Mouse (Mus musculus): ENCODE results near the gene Tmem145.
"Not testable (repeated sequence)": the region's sequence is repeated elsewhere in the genome, so short reads cannot be mapped to it uniquely, and the experiment has no call there.

Tmem145 gene

DNA sequence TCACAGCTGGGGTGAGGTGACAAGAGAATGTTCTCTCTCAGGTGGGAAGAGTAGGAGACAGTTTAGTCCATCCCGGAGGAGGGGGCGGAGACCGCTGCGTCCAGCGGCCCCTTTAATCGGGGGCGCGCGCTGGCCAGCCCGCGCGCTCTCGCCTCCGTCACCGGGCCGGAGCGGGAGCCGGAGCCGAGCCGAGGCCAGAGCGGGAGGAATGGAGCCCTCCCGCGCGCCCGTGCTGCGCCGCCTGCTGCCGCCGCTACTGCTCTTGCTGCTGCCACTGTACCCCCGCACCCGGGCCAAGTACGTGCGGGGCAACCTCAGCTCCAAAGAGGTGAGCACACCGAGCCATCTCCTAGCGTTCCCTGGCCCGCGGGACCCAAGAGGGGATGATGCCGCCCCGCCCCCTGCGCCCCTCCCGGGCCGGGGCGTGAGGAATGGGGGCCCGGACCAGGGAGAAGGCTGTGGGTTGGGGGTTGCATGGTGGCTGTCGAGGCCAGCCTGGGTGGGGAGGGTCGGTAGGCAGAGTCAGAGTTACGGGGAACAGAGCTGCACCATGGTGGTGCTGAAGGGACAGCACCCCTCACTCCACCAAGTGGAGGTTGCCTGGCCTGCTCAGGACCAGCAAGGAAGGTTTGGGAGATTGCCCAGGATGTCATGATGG lies at the start of gene Tmem145:
Gene Tmem145 (plus strand): TSS at position 151 of the 658 bp plus-strand sequence.
- in situ Hi-C loops (cut with MboI; ENCODE audit: low sequenced_read_pairs), result no loop called here

GRCm38 (mm10) chr7:25261896-25262295 lies 44.0 kb upstream of the Tmem145 start:
- in situ Hi-C loops (cut with MboI; ENCODE audit: low sequenced_read_pairs), result no loop called here

DNA sequence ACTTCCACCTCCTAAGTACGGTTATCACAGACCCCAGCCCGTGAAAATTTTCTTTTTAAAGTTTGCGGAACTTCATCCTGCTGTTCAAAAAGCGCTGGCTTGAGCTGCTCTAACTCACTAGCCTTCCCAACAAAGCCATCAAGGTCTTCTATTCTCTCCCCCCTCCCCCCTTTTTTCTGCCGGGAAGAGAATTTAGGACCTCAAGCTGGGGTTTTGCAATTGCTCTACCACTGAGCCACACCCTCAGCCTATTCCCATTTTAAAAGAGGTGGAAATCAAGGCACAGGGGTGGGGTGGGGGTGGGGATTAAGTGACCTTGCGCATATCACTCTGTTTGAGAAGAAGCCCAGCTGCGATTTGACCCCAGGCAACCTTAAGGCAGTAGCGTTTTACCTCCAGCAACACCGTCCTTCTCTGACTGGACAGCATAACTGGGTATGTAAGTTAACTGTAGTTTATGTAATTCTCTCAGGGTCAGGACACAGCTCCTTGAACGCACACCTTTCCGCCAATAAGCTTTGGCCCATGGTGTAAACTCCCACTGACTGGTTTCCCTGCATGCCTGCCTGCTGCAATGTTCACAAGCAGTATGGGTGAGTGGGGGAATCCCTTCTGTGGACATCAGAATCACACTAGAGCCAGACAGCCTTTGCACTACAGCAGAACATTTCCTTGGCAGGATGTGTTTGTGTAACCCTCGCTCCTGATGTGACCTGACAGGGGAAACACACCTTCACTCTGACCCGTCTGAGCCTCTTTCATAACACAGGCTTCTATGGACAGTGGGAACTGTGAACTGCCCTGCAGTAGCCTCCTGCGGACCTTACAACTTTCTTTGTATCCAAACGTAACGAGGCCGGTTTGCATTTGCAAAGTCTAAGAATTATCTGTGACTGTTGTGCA lies 41.7 kb upstream of the Tmem145 start:
- in situ Hi-C loops (cut with MboI; ENCODE audit: low sequenced_read_pairs), result no loop called here

DNA sequence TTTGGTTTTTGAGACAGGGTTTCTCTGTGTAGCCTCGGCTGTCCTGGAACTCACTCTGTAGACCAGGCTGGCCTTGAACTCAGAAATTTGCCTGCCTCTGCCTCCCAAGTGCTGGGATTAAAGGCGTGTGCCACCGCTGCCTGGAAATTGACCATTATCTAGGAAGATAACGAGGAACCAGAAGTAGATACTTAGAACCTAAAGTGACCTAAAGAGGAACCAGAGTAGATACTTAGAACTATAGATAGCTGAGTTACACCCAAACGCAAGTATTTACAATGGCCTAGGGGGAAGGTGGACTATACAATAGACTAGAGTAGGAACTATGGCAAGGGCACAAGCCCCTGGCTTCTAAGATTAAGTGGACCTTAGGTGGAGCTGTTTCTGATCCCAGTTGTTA lies 40.2 kb upstream of the Tmem145 start:
- in situ Hi-C loops (cut with MboI; ENCODE audit: low sequenced_read_pairs), result not testable (repeated sequence)

DNA sequence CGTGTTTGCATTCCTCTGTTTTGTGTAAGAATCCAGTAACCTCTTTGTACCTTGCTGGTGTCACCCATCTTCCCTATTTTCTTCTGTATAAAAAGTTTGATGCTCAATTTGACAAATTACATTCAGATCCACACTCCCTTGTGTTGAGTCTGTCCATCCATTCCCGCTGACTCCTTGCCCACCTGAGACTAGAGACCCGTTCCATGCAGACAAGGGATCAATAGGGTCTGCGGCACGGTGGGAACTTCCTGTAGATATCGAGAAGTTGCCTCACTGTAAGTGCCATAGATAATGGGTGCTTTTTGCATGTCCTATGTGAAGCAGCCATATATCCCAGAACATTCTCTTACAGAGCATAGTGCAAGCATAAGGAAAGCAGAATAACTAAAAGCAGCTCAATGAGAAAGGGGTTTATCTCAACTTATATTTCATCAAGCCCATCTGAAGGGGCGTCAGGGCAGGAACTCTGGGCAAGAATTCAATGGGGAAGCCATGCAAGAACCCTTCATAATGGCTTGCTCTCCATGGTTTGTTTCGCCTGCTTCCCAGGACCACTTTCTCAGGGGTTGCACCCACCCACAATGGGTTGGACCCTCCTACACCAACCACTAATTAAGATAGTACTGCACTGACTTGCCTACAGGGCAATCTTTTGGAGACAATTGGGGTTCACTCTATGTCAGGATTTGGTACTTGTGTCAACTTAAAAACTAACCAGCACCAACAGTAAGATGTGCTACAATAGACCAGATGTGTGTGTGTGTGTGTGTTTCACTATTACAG lies 39.5 kb upstream of the Tmem145 start:
- in situ Hi-C loops (cut with MboI; ENCODE audit: low sequenced_read_pairs), result no loop called here

- in situ Hi-C loops (cut with MboI; ENCODE audit: low sequenced_read_pairs), result no loop called here
These were observed 38.6 kb upstream of the Tmem145 start, which contains the start of gene Cic for GRCm38 (mm10) chr7:25267301-25267750. Cic (plus strand) TSS chr7:25267704.

DNA sequence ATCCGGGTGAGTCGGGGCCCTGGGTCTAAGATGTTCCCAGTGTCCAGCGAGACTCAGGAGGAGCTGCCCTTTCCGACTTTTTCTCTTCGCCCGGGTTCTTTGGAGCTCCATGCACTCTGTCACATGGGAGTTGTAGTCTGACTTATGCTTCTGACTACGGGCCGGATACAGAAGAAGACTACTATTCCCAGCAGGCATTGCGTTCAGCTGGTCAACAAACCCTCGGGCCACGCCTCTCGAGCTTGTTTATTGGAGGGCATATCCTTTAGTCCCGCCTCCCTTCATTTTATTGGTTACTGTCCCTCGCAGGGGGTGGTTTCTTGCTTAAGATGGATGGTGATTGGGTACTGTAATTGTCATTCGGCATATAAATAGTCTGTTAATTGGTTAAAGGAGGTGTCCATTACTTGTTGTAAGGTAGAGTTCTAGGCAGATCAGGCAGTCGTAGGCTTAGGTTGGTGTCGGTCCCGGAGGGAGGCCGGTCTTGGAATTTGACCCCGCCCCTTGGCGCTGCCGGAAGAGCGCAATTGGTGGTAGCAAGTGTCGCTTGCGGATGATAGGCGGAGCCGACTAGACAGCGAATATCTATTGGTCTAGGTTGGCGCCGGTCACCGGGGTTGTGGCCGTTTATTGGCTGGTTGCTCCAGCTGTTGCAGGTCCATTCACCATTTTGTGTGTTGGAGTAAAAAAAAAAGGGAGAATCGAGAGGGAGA lies 38.0 kb upstream of the Tmem145 start:
- in situ Hi-C loops (cut with MboI; ENCODE audit: low sequenced_read_pairs), result no loop called here

- in situ Hi-C loops (cut with MboI; ENCODE audit: low sequenced_read_pairs), result no loop called here
These were observed 37.3 kb upstream of the Tmem145 start for GRCm38 (mm10) chr7:25268588-25268987.

GRCm38 (mm10) chr7:25269029-25269428 lies 36.9 kb upstream of the Tmem145 start:
- in situ Hi-C loops (cut with MboI; ENCODE audit: low sequenced_read_pairs), result no loop called here

DNA sequence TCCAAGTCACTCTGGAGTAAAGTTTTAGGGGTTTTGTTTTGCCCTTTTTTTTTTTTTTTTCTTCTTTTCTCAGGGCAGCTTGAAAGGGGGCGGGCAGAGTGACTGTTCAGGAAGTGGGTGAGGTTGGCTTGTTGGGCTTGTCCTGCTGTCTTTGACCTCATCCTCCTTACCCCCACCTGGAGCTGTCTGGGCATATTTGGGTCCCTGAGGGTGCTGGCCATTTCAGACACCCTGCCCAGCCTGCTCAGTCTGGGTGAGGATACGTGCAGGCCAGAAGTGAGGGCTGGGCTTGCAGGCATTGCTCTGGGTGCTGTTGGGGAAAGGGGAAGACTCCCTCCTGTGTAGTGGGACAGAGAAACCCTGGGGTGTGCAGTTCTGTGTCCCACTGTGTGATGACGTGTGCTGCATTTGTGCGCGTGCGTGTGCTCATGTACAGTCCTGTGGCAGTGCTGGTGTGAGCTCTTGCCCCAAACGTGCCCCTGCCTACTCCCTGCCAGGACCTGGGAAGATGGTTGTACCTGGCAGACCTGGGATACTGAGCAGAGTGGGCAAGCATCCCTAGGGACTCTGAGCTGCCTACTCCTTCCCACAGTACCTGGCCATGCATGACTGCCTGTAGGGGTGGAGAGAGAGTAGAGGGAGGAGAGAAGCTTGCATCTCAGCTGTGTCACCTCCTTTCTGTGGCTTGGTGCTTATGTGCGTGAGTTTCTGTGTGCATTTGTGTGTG lies 36.2 kb upstream of the Tmem145 start:
- in situ Hi-C loops (cut with MboI; ENCODE audit: low sequenced_read_pairs), result no loop called here

- in situ Hi-C loops (cut with MboI; ENCODE audit: low sequenced_read_pairs), result no loop called here
These were observed 35.0 kb upstream of the Tmem145 start for GRCm38 (mm10) chr7:25270652-25271633.

GRCm38 (mm10) chr7:25271651-25272444 lies 34.1 kb upstream of the Tmem145 start:
- in situ Hi-C loops (cut with MboI; ENCODE audit: low sequenced_read_pairs), result no loop called here

GRCm38 (mm10) chr7:25272445-25273258 lies 33.3 kb upstream of the Tmem145 start:
- in situ Hi-C loops (cut with MboI; ENCODE audit: low sequenced_read_pairs), result no loop called here

GRCm38 (mm10) chr7:25273259-25274241 lies 32.4 kb upstream of the Tmem145 start:
- in situ Hi-C loops (cut with MboI; ENCODE audit: low sequenced_read_pairs), result no loop called here

GRCm38 (mm10) chr7:25274571-25274970 lies 31.3 kb upstream of the Tmem145 start:
- in situ Hi-C loops (cut with MboI; ENCODE audit: low sequenced_read_pairs), result no loop called here

DNA sequence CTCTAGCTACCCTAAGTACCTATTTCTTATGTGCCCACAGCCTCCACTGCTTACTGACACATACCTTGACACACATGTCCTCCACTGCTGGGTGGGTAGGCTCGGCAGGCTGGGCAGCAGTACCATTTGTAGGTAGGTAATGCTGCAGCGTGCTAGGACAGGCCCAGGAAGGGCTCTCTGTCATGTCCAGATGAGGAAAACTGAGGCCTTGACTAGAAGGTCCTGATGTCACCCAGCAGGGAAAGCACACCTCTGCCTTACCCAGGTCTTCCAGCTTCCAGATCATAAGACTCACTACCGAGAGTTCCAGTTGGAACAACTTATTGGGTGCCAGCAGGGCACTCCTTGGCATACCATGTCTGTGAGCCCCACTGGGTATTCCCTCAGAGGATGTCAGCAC lies 30.9 kb upstream of the Tmem145 start:
- in situ Hi-C loops (cut with MboI; ENCODE audit: low sequenced_read_pairs), result loop anchor here (5.0 kb wide), 1 partner anchor 33 kb away; no protein-coding TSS in a partner anchor

Measured in CH12F3 (cell line).